Mouse (Mus musculus) embryonic fibroblast, embryonic 13.5 days (primary cell): ENCODE results near the gene Rnpep.

ENCODE experiments used
- CTCF ChIP-seq: IDR thresholded peaks from 2 replicates; pipeline ENCODE4 v1.5.1; 2011; ENCODE audit warnings: mild to moderate bottlenecking, control low read depth, low read length, moderate library complexity, borderline replicate concordance; ENCODE audit not compliant: insufficient read depth
- POLR2A ChIP-seq: IDR thresholded peaks from 2 replicates; pipeline ENCODE4 v1.6.1; 2011; ENCODE audit warnings: low read depth, mild to moderate bottlenecking, control low read depth, low read length, moderate library complexity

DNA sequence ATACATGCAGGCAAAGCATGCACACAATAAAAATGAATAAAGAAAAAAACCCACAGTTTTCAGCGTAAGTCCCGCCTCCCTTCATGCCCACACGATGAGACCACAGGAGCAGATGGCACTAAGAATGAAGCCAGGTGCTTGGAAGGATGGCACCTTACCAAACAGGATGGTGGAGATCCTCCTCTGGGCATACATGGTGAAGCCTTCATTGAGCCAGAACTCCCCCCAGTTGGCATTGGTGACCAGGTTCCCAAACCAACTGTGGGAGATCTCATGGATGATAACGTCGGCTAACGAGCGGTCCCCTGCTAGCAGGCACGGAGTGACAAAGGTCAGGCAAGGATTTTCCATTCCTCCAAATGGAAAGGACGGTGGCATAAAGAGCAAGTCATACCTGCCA, 12.5 kb downstream of the Rnpep start:
- TF ChIP-seq CTCF = no peak
- TF ChIP-seq POLR2A = no peak
